In the genomic region with DNA sequence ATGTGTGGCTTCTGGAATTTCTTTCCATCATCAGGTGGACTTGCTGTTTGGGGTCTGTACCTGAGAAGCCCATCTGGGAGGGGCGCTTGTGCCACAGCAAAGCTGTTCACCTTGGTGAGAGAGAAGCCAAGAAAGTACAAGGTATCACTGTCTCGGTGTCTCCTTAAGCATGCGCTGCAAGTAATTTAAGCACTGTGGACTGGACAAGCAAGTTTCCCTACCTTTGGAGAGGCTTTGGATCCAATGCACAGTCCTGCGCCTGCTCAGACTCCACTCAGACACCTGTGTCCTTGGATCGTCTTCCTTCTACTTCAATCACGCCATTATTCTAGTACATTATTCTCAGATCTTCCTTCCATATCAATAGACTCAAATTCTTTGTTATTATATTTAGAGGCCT, we compare ENCODE assay signal across 32 mouse cellular contexts.
"Had no signal": no experiment of that assay in that cellular context is flagged by ENCODE, and none has a peak within 500 bp of the region (broad histone marks: within the 10 kb centered on the region; RNA-seq: fewer than 3 reads in every experiment).

No protein-coding gene starts in this region.

- ATAC-seq: liver, embryonic 12.5 days; liver, postnatal 0 days; lung, postnatal 0 days; midbrain, embryonic 13.5 days; midbrain, embryonic 15.5 days; midbrain, embryonic 16.5 days had no signal

- H3K36me3 ChIP-seq: limb, embryonic 10.5 days; limb, embryonic 12.5 days; limb, embryonic 13.5 days; limb, embryonic 15.5 days; liver, embryonic 12.5 days; liver, embryonic 13.5 days; liver, embryonic 15.5 days; lung, embryonic 15.5 days; midbrain, embryonic 10.5 days; midbrain, embryonic 12.5 days; midbrain, embryonic 13.5 days; midbrain, embryonic 15.5 days; neural tube, embryonic 12.5 days had no signal

- H3K27me3 ChIP-seq: limb, embryonic 12.5 days; limb, embryonic 13.5 days; limb, embryonic 15.5 days; liver, embryonic 12.5 days; liver, embryonic 13.5 days; liver, embryonic 15.5 days; lung, embryonic 15.5 days; megakaryocyte, embryonic 14.5 days; midbrain, embryonic 12.5 days; midbrain, embryonic 13.5 days; midbrain, embryonic 15.5 days; neural tube, embryonic 12.5 days had no signal

- H3K9ac ChIP-seq: limb, embryonic 12.5 days; limb, embryonic 13.5 days; limb, embryonic 15.5 days; liver, embryonic 12.5 days; liver, embryonic 13.5 days; liver, embryonic 14.5 days; liver, embryonic 15.5 days; liver, postnatal 0 days; lung, embryonic 14.5 days; lung, embryonic 15.5 days; midbrain, embryonic 12.5 days; midbrain, embryonic 13.5 days; midbrain, embryonic 15.5 days; neural tube, embryonic 12.5 days had no signal

- H3K9me3 ChIP-seq: limb, embryonic 10.5 days; limb, embryonic 12.5 days; limb, embryonic 13.5 days; limb, embryonic 15.5 days; liver, embryonic 12.5 days; liver, embryonic 13.5 days; liver, embryonic 15.5 days; lung, embryonic 15.5 days; megakaryocyte, embryonic 14.5 days; midbrain, embryonic 10.5 days; midbrain, embryonic 12.5 days; midbrain, embryonic 13.5 days; midbrain, embryonic 15.5 days; neural tube, embryonic 12.5 days had no signal

- H3K27ac ChIP-seq: limb, embryonic 10.5 days; limb, embryonic 12.5 days; limb, embryonic 13.5 days; limb, embryonic 15.5 days; liver, embryonic 12.5 days; liver, embryonic 13.5 days; liver, embryonic 14.5 days; liver, embryonic 15.5 days; lung, embryonic 15.5 days; macrophage; midbrain, embryonic 10.5 days; midbrain, embryonic 12.5 days; midbrain, embryonic 13.5 days; midbrain, embryonic 15.5 days; neural tube, embryonic 12.5 days had no signal

- H3K4me1 ChIP-seq: limb, embryonic 10.5 days; limb, embryonic 12.5 days; limb, embryonic 13.5 days; limb, embryonic 15.5 days; liver, embryonic 12.5 days; liver, embryonic 13.5 days; liver, embryonic 15.5 days; lung, embryonic 15.5 days; midbrain, embryonic 12.5 days; neural tube, embryonic 12.5 days had no signal

- H3K4me3 ChIP-seq: limb, embryonic 10.5 days; limb, embryonic 12.5 days; limb, embryonic 13.5 days; limb, embryonic 15.5 days; liver, embryonic 12.5 days; liver, embryonic 13.5 days; liver, embryonic 15.5 days; lung, embryonic 15.5 days; megakaryocyte, embryonic 14.5 days; midbrain, embryonic 10.5 days; midbrain, embryonic 12.5 days; midbrain, embryonic 13.5 days; midbrain, embryonic 15.5 days; myocyte; neural tube, embryonic 12.5 days had no signal

- H3K4me2 ChIP-seq: limb, embryonic 12.5 days; limb, embryonic 13.5 days; limb, embryonic 15.5 days; liver, embryonic 11.5 days; liver, embryonic 12.5 days; liver, embryonic 13.5 days; liver, embryonic 15.5 days; lung, embryonic 14.5 days; lung, embryonic 15.5 days; midbrain, embryonic 11.5 days; midbrain, embryonic 12.5 days; midbrain, embryonic 13.5 days; midbrain, embryonic 15.5 days; neural tube, embryonic 12.5 days had no signal

- DNase-seq: left cerebral cortex, postnatal 4 days; liver; liver, embryonic 13.5 days; liver, postnatal 0 days; lung, adult 18-20 months; lung, adult 2 months; lung, embryonic 14.5 days; lung, postnatal 10 days; lung, postnatal 14 days; lung, postnatal 36 days; lung, postnatal 4 days; midbrain, embryonic 14.5 days had no signal
